Mouse (Mus musculus) spleen, adult 12 weeks (tissue): ENCODE results near the gene Olfr509.
"Not testable (repeated sequence)": the region's sequence is repeated elsewhere in the genome, so short reads cannot be mapped to it uniquely, and the experiment has no call there.

Experiments used
- DNase-seq: peaks from one replicate; pipeline ENCODE4 v3.0.0; 2022; ENCODE audit warnings: low spot score

Olfr509 gene

DNA sequence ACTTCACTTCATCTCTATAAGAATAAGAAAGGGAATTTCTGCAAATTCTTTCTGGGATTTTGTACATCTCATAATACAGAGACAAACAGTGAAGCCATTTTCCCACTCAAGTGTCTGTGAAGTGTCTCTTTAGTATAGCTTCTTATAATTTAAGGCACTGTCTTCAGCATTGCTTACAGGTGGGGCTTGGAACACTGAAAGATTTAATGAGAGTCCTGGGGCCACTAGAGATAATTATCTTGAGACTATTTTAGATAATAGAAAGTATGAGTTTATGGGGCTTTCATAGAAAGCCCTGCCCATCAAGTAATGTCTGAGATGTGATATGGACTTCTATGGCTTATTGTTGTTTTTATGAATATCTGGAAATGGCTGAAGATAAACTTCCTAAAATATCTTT, at the start of gene Olfr509:
Gene Olfr509 (minus strand): TSS at position 101 of the 400 bp plus-strand sequence.
- DNase-seq, result no peak

DNA sequence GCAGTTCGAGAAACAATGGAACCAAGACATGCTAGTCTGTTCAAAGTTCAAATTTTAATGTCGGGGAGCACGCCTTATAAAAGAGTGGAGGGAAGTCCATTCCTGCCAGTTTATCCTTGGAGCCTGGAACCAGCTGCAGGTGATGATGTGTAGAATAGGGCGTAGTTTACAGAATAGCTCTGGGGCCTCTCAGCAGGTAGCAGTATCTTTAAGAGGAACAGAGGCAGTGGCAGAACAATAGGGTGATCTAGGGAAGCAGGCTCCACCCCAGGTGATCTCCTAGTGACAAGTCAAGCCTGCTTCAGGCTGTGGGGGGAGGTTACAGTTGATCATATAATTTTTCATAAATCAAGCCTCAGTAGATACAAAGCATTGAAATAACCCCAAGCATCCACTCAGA, 27.2 kb upstream of the Olfr509 start:
- no peak for DNase-seq

DNA sequence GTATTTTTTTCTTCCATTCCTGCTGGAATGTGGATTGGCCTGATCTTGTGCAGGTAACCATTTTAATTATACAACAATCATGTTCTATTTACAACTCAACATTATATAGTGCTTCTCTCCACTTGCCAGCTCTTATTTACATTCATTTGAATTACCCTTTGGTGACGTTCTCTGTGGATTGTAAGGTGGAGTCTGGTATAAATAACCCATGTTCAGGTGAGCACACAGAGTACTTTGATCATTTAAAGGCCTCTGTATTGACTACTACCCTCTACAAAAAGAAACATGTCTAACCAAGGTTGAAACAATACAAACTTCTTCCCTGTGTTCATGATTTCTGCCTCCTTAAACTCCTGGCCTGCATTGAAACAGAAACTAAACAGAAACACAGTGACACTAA, 19.4 kb upstream of the Olfr509 start:
- no peak for DNase-seq

DNA sequence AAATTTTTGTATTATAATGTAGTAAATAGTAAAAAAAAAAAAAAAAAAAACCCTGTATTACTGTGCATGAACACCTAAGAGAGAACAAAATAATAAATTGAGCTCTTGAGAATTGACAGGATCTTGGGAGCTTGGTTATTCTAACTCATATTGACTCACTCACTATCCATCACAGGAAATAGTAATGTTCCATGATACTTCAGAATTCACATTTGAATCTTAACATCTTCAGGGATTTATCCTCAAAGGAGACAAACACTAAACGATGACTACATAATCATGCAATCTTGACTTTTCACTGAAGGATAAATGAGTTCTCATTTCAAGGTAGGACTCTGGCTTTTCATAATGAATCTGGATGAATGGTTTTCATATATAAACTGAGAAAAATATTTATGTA, 14.4 kb upstream of the Olfr509 start, which contains the start of gene Olfr510:
Gene Olfr510 (plus strand): TSS at position 301 of the 400 bp plus-strand sequence.
- no peak for DNase-seq

DNA sequence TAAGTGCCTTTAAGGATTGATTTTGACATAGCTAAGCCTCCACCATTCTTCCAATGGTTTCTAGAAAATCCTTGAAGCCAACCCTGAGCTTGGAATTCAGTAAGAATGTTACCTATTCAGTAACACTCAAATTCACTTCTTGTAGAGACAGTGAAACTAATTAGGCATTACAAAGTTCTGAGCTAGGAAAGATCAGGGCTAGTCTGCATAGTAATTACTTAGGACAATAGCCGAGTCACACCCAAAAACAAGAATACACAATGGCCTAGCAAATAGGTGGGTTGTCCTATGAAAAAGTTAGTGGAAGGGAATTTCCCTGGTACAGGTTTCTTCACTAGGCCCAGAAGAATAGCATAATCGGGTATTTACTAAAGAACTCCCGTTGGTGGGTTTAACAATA, 10.7 kb upstream of the Olfr509 start:
- DNase-seq, result no peak

DNA sequence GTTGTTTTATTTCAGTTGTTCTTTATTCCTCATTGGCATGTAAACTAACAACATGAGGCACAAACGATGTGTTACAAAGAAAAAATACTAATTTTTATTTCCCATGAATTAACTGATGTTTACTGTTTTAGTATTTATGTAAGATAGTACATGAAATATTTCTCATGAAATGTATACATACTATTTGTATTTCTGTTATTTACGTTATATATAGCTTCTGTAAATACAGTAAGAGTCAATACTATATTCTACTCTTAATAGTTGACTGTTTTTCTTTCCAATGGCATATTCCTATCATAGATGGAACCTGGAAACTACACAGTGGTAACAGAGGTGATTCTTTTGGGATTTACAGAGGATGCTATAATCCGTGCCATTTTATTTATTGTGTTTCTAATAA, 22.0 kb downstream of the Olfr509 start, which contains the start of gene Olfr508:
Gene Olfr508 (plus strand): TSS at position 301 of the 400 bp plus-strand sequence.
- no peak for DNase-seq

DNA sequence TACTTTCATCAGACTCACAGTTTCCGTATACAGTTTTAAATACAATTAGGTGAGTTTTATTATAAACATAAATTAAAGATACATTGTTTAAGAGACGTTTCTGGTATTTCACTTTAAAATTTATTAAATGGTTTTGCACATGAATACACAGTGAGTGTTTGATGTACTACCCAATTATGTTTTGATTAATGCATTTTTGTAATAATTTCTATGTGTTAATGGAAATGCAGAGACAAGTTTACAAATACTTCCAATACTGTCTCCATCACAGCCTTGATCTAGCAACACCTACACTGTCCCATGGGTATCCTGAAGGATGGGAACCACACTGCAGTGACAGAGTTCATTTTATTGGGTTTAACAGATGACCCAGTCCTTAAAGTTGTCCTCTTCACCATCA, 30.2 kb downstream of the Olfr509 start, which contains the start of gene Olfr507:
Gene Olfr507 (plus strand): TSS at position 301 of the 400 bp plus-strand sequence.
- DNase-seq, result no peak

DNA sequence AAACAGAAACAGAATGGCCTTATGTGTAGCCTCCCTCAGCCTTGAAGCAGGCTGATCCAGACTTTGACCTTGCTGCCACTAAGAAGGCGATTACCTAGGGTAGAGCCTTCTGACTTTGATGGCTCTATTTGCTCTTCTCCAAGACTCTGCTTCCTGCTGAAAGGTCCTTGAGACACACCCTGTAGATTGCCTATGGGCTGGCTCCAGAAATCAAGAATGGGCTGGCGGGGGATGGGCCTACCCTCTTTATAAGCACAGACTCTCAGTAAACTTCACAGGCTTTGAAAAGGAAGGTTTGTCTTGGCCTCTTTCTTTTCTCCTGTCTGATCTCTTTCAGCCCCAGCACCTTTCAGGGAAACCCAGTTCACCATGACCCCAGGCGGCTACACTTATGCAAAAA, 34.9 kb downstream of the Olfr509 start:
- not testable (repeated sequence) for DNase-seq

DNA sequence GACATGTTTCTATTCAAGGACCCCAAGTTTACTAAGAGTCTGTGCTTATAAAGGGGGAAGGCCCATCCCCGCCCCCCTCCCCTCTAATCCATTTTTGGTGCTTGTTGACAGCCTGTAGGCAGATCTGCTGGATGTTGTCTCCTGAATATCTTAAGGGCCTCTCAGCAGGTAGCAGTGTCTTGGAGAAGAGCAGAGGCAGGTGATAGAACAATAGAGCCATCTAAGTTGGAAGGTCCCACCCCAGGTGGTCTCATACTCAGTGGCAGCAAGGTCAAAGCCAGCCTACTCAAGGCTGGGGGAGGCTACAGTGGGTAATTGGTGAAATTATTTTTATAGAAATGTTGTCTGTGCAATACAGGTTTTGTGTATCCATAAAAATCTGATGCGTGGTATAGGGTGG, 37.6 kb downstream of the Olfr509 start:
- no peak for DNase-seq

DNA sequence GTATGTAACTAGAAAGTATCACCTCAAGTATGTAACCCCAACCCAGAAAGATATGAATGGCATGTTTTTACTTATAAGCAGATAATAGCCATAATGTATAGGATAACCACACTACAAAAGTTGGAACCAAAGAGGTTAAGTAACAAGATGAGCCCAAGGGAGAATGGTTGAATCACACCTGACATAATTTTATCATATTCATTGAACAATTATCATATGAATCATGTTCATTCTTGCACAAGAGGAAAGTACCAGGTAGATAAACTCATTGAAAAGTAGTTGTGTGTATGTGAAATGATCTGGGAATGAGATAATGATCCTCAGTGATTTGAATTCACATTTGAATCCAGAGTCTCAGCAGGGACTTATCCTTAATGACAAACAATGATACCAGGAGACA, 41.2 kb downstream of the Olfr509 start, which contains the start of gene Olfr506:
Gene Olfr506 (plus strand): TSS at position 301 of the 400 bp plus-strand sequence.
- no peak for DNase-seq

DNA sequence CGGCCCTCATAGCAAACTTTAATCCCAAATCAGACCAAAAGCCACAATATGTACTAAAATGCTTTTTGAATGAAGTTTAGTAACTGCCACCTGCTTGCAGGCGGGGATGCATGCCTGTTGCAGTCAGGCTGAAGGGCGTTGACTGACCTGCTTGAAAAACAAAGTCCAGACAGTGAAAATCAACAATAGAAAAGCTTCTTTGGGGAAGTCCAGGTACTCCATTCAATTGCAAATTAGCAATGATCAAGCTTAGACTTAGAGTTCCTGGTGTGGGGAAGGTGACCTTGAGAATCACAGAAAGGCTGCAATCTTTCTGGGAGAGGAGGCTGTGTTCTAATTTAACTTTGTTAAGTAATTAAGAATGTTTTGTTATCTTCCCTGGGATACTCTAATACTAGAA, 49.8 kb downstream of the Olfr509 start:
- DNase-seq, result not testable (repeated sequence)
